Mouse (Mus musculus): ENCODE measurements around the gene Mbnl2.

Mbnl2 gene

DNA sequence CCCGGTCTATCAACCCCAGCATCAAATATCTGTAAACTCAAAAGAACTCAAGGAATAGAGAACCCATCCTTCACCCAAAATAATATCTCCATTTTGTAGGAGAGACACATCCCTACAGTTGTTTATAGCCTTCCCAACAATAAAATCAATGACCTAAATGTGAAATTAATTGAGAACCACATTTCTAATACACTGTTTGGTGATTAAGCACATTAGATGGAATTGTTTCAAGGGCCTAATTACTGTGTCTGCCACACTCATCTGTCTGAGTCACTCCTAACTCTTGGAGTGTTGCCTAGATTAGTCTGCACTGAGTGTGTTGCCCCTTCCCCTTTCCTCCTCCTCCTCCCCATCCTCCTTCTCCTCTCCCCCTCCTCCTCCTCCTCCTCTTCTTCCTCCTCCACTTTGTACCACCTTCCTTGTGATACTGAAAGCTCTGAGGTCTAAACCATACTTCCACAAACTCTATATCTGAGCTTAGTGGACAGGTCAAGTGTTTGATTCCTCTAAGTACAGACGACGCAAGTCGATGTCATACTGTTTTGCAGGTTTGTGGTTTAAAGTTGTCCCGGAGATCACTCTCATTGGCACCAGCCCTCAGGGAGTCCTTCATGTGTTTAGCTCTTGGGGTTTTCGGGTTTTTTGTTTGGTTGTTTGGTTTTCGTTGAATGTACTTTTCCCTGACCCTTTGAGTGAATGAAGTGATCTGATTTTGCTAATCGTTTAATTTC lies 48.8 kb downstream of the Mbnl2 start:
- DNase-seq (ENCODE audit: low read depth, low spot score) = no peak

- DNase-seq (ENCODE audit: low read depth, low spot score) = peak; percentile 14
These were observed 49.5 kb downstream of the Mbnl2 start for GRCm38 (mm10) chr14:120324883-120325480.

DNA sequence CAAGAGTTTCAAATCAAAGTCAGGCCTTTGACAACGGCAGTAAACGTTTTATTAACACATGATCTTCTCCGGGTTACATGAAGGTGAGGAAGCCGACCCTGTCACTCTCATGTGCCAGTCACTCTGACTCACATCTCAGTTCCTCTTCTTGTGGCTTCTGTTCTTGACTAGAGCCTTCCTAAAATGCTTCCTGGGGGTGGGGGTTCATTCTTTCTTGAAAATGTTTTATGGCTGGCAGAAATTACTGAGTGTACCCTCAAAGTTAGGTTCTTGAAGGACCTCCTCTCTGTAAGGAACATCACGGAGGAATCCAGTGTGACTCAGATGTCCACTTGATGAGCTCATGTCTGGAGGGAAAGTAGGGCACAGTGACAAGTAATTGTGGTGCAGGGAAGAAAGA lies 50.2 kb downstream of the Mbnl2 start:
- peak; percentile 15 for DNase-seq (ENCODE audit: low read depth, low spot score)

DNA sequence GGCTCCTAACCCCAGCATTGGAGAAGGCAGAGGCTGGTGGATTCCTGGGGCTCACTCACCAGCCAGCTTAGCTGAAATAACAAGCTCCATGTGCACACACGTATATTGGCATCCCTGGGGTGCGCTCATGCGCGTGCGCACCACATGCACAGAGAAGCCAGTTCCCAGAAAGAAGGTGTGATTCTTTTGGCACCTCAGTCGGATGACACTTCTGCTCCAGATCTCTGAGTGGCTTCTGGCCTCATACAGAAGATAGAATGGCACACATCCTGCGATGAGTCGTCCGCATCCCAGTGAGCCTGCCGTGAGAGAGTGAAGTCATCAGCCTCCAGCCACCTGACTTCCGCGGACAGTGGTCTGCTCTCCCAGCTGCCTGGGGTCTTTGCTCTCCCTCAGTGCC lies 55.0 kb downstream of the Mbnl2 start:
- DNase-seq (ENCODE audit: low read depth, low spot score) = no peak

DNA sequence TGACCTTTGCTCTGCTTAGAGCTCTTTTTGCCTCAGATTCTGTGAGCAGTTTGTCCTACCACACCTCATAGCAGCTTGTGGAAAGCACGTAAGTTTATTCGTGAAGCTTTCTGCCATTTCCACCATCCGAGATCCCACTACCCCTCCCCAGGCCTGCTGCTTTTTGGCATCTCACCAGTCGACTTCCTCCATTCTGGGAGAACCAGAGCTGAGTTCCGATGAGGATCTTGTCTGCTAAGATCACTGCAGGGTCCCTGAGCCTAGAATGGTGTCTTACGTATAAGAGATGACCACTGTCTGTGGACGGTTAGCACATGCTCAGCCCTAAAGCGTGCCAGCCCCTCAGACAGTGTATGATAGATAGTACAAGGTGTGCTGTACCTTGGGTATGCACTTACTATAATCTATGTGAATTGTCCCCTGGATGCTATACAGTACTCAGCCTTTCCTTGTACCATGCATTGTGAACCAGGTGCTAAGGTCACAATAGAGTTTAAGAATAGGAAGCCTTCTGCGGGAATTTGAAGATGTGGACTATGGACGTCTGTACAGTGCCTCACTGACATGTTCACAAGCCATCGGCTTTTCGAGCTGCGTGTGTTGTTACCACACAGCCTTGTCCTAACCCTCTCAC lies 55.5 kb downstream of the Mbnl2 start:
- no peak for DNase-seq (ENCODE audit: low read depth, low spot score)

- no peak for DNase-seq (ENCODE audit: low read depth, low spot score)
These were observed 58.2 kb downstream of the Mbnl2 start for GRCm38 (mm10) chr14:120333465-120334243.

DNA sequence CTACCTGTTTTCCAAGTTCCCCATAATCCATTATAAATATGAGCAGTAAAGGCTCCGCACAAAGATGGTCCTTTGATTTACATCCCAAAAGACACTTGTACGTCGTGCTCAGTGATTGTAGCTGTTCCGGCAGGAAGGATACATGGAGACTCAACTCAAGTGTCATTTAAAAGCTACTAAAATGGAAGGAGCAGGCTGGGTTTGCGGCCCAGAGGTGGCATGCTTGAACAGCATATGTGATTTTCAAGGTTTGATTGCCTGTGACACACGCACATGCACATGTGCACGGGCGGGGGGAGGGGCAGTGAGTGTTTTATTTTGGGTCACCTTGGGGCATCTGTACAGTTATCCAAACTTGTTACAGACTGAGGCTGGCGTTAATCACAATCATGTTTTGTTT lies 59.9 kb downstream of the Mbnl2 start:
- no peak for DNase-seq (ENCODE audit: low read depth, low spot score)

- no peak for DNase-seq (ENCODE audit: low read depth, low spot score)
These were observed 60.4 kb downstream of the Mbnl2 start for GRCm38 (mm10) chr14:120335871-120336270.

GRCm38 (mm10) chr14:120336380-120336779 lies 60.9 kb downstream of the Mbnl2 start:
- DNase-seq (ENCODE audit: low read depth, low spot score) = no peak

DNA sequence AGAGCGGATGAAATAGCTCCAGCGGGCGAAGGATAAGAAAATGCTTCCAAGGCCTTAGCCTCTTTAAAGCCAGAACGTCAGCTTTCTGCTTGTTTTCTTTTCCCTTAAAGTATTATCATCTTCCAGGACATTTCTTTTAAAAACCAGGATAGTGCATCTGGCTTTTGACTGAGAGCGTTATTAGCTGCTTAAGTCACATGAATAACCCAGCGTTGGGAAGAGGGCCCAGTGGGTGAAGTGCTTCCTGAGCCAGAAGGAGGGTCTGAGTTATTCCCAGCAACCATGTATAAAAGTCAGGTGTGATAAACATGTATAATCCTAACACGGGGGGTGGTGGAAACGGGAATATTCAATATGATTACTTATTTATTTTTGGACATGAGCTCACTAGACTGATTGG lies 61.4 kb downstream of the Mbnl2 start:
- no peak for DNase-seq (ENCODE audit: low read depth, low spot score)

GRCm38 (mm10) chr14:120337731-120338462 lies 62.4 kb downstream of the Mbnl2 start:
- DNase-seq (ENCODE audit: low read depth, low spot score) = no peak

DNA sequence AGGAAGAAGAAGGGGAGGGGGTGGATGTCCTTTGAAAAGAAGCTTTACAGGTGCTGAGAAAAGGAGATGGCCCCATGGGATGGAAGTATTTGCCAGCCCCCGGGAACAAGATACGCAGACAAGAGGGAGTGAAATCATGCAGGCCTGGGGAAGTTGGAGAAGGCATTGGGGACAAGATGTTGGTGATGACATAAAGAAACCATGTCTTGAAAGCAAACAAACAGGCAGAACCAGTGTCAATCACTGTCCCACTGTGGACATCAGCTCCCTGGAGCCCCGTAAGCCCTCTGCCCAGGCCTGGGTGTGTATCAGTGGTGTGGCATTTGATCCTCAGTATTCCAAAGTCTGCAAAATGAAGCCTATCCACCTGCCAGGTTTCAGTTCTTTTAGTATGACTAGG lies 63.2 kb downstream of the Mbnl2 start:
- DNase-seq (ENCODE audit: low read depth, low spot score) = no peak

DNA sequence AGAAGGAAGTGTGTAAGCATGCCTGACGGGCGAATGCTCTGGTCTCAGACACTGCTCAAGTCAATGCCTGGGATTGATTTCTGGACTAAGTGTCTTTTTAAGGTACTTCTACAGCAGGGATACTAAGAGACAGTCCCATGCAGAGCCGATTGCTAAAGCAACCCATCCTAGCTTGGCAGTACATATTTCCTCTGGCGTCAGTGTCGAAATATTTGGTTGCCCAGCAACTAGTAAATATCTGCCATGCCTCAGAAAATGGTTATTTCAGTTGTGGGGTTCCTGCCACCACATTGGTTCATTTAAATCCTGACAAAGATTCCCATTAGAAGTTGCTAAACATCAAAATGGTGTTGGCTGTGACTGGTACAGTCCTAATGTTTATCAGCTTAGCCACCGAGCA lies 66.4 kb downstream of the Mbnl2 start:
- DNase-seq (ENCODE audit: low read depth, low spot score) = no peak

DNA sequence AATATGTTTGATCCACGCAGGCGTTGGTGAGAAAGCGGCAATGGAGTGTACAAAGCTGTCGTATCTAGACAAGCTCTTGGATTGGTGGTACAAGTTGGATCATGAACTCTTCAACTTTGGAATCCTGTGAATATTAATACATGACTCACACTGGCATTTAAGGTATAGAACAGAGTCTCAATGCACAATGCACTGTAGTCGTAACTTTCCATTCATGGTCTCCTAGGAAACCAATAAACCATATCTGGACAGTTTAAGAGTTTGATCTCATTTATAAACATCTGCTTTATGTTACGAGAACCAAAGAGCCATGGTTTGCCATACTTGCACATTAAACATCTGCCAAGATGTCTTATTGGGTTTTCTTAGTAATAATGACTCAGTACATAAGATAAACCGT lies 66.9 kb downstream of the Mbnl2 start:
- no peak for DNase-seq (ENCODE audit: low read depth, low spot score)

DNA sequence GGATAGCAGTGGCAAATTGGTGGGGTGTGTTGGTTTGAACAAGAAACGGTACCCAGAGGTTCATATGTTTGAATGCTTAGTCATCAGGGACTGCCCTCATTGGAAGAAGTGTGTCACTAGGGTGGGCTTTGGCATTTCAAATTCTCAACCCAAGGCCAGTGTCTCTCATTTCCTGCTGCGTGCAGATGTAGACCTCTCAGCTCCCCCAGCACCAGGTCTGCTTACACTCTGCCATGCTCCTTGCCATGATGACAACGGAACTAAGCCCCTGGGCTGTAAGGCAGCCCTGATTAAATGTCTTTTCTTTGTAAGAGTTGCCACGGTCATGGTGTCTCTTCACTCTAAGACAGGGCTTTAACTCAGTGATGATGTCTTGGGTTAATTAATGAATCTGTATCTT lies 69.2 kb downstream of the Mbnl2 start:
- DNase-seq (ENCODE audit: low read depth, low spot score) = no peak

GRCm38 (mm10) chr14:120347410-120348315 lies 72.2 kb downstream of the Mbnl2 start:
- DNase-seq (ENCODE audit: low read depth, low spot score) = peak; percentile 45

GRCm38 (mm10) chr14:120349332-120349731 lies 73.9 kb downstream of the Mbnl2 start:
- no peak for DNase-seq (ENCODE audit: low read depth, low spot score)

DNA sequence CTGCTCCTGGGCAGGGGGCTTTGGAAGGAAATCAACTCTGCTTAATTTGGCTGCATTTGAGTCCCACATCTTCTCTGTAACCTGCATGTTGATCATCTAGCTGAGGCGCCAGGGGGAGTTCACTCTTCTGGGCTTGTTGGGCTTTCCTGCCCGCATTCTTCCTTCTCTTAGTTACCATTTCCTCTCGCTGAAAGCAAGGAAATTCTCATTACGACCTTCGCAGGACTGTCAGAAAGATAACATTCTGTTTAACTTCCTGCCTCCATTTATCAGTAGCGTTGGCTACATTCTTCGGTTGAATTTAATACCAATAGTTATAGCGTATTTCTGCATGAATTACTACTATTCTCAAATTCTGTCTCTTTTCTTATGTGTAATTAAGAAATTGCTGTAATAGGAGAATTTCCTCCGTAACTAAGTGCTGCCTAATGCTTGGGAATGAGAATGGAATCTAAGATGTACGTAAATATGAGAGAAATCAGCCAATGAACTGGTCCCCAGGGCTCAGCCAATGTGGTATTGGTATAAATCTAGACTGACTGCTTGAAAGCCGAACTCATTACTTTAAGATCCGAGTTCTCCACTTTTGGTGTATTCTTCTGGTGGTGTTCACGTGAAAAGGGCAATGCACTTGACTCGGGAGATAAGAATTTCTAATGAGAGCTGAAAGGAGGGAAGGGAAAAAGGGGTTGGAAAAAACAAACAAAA lies 76.8 kb downstream of the Mbnl2 start:
- peak; percentile 21 for DNase-seq (ENCODE audit: low read depth, low spot score)

DNA sequence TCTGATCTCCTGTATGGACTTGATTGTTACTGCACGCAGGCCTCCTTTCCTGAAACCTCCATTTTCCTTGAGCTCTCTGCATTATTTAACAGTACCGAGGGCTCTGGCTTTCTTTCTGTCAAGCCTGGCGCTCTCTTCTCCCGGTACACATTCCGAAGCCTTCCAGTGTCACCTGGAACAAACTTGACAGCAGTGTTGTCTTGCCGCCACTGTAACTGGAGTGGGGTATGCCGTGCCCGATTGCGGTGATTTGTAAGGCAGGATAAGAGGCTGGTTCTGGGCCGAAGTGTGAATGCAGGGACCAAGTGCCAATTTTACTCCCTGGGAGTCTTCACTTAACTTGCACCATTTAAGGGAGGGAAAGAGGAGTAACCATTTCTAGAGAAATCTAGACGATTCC lies 77.7 kb downstream of the Mbnl2 start:
- no peak for DNase-seq (ENCODE audit: low read depth, low spot score)

GRCm38 (mm10) chr14:120354595-120354994 lies 79.1 kb downstream of the Mbnl2 start:
- DNase-seq (ENCODE audit: low read depth, low spot score) = no peak
